Mouse (Mus musculus): ENCODE results near the gene Snap23.
"Not testable (repeated sequence)": the region's sequence is repeated elsewhere in the genome, so short reads cannot be mapped to it uniquely, and the experiment has no call there.

Snap23 gene

DNA sequence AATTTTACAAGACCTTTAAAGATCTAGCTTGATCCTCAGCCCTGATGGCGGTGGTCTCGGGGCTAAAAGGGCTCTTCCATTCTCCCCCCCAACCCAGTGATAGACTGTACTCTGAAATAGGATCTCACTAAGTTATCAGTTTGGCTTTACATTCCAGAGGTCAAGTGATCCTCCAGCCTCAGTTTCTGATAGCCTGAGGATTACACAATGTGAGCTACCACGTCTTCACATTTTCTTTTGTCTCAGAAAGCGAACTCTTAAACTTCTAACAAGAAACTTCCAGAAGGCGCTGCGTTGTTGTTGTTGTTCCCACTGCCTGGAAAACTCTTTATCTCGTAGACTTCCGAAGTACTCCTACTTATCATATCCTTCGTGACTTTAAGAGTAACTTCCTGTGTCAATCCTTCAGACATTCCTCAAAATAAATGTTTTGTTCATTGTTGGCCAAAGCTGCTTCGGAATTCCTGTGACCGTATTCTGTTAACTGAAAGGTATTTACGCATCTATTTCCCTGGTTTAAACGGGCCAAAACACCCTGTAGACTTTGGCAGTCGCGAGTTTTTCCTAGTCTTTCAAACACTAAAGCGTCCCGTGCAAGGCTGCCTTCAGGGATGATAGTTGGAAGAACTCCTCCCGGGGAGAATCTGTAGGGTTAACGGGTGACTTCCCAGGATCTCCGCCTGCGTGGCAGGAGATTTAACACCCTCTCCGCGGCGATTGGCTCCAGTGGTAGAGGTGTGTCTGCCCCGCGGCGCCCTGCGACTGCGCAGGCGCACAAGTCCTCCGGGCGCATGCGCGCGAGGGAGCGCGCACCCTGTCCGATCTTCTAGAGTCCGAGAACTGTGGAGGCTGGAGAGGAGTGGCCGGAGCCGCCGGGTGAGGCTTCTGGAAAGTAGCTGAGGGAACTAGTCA is at the start of gene Snap23:
Snap23 (plus strand) TSS at position 786 of the 912 bp plus-strand sequence.
- peak; percentile 87 to 90 for DNase-seq

DNA sequence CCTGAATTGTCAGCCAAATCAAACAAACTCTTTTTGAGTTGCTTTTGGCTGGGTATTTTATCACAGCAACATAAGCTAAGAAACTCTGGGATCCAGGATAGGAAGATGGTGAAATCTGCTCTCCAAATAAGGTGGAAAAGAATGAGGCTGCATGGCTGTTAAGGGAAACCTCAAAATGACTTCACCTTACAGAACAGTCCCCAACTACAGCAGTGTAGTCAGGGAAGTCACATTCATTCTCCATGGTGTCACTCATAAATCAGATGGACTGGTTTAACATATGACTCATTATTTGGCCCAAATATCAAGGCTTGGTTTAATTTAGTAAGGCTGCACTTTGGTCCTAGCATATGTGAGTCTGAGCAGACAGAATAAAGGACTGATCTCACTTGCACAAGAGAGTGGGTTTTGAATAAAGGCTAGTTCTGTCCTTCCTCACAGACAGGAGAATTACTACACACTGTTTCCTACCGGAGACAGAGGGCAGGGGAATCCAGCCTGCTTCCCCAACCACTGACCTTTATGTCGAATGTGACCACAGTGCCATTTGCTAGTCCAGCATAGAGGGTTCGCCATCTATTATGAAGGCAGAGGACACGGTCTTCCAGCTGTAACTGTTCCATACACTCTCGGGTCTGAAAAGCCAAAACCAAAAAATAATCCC is 48.8 kb upstream of the Snap23 start:
- DNase-seq: no peak

DNA sequence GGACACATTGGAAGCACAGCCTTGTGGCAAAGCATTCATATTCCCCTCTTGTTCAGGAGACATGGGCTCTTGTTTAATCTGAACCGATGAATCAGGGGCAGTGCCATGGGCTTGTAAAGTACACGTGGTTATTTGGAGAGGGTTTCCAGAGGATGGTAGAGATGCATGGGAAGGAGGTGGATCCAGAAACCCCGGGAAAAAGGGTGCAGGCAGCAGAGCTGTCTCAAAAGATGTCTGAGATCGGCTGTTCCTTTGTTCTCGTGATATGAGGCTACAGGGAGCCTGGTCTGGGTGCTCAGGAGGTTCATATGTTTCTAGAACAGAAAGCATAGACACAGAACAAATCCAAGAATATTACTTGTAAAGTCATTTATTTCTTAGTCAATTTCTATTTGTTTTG is 40.7 kb upstream of the Snap23 start:
- no peak for DNase-seq

DNA sequence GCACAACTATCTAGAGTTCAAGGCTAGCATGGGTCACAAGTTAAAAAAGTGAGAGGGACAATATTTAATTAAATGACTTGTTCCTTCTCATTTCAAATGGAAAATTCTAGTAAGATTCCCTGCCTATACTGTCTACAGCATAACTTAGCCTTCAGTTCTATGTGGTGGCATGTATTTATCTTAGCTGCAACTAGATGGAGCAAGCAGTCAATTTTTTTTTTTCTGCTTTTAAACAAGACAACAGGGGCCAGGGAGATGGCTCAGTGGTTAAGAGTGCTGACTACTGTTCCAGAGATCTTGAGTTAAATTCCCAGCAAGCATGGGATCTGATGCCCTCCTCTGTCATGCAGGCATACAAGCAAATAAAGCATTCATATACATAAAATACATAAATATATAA is 37.9 kb upstream of the Snap23 start:
- DNase-seq: no peak

DNA sequence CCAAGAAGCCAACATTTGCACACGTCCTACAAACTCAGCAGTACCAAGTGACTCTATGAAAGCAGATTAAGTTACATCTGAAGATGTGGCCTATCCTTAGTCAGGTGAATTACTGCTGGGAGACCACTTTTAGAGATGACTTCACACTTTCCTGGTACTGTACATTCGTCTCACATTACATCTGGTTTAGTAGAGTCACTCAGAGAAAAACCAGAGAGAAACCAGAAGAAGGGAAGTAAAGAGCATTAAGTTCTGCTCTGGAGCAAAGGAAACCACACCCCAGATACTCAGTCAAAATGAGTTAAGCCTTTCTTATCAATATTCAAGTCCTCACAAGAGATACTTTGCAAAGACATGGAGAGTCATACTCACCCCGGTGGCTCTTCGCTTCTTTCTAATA is 36.2 kb upstream of the Snap23 start:
- DNase-seq: no peak

DNA sequence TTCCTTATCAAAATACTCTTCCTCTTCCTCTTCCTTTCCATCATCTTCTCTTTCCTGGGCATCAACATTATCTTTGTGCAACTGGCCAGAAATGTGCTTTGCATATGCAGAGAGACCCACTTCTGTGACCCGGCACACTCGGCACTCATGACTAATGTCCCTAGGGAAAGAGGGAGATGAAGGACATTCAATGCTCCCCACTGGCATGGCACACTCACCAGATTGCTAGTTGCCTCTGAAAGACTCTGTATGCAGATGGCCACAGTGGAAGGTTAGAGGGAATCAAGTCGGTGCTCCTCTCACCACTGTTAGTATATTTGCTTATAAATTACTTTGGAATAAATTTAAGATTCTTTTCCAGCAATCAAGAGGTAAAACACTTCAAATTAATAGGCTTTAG is 28.1 kb upstream of the Snap23 start:
- DNase-seq: peak; percentile 18 to 22

DNA sequence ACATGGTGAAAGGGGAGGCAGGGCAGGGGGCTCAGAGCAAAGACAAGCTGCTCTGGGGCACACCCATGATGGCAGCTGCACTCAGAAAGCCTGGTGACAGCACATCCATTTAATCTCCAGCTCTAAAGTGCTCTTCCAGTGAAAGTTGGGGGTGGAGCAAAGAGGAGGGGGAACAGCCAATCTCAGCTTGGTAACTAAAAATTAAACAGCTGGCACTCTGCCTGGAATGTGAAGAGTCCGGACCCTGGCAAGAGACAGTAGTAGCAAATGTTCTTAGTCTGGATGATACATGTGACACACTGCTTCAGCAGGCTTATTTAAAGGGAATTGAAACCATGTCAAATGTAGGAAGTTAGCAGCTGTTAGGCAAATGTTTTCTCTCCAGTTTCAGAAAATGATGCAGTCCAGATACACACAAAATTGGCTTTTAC is 27.7 kb upstream of the Snap23 start:
- peak; percentile 39 to 55 for DNase-seq

DNA sequence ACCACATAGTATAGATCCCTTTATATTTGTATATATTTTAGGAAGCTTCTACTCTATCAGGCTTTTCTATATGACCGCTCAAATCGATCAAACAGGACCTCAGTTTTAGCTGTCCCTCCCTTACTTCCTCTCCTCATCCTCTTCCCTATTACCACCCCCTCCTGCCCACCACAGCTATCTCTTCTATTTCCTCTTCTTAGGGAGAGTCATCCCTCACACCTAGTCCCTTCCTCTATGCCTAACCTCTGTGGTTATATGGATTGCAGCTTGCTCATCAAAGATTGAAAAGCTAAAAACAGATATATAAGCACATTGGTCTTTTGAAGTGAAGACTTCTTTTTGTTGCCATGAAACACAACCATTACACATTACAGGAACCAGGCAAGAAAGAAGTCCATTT is 22.7 kb upstream of the Snap23 start:
- DNase-seq: no peak

DNA sequence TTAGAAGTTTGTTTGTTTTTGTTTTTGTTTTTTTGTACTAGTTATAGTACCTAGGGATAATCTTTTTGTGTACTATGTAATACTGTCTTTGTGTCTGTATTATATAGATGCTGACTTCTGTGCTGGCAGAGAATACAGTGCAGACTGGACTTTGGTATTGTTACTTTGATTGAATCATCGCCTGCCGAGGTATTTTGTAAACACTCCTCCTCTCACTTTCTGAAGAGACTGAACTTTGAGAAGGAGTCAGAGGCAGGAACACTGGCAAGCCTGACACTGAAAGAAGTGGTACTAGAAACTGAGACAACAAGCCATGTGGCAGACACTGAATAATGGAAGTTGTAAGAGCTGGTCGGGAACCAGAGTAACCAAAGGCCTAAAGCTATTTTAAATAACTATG is 10.6 kb upstream of the Snap23 start:
- DNase-seq: no peak

DNA sequence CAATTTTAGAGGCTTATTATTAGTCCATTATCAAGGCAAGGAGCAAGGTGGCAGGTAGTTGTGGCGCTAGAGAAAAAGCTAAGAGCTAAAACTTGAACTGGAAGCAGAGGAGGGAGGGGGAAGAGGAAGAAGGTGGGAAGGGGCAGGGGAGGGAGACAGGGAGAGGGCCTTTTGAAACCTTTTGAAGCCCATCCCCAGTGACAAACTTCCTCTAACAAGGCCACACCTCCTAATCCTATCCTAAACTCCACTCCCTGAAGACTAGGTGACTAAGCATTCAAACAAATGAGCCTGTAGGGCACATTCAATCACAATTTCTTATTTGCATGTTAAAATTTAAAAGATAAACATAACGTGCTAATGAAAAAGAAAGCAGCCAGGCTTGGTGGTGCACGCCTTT is 8.7 kb upstream of the Snap23 start:
- no peak for DNase-seq

DNA sequence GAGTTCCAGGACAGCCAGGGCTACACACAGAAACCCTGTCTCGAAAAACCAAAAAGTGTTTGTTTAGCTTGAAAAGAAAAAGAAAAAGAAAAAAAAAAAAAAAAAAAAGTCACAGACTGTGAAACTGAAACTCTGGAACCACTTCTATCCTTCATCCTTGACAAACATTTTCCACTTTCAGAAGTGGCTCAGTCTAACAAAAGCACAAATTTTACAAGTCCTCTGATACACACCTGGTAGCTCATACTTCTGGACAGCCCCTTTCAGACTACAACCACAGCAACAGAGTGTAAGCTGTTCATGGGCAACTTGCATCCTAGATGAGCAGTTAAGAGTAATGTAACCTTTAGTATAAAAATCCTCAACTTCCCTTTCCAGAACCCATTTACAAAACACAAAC is 5.9 kb upstream of the Snap23 start:
- no peak for DNase-seq

DNA sequence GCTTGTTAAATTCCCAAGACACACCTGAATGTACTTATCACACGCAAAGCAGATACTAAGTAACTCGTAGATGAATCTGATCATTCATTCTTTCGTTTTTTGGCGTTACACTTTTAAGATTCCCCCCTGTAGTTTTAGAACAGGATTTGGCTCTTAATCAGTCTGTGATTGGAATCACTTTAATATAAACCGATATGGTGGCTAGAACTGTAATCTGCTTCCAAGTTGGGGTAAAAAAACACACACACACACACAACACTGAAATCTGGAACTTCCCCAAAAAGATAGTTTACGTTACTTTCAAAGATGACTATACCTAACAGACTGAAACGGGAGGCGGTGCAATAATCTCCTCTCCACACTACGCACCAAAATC is 4.6 kb upstream of the Snap23 start:
- DNase-seq: no peak

DNA sequence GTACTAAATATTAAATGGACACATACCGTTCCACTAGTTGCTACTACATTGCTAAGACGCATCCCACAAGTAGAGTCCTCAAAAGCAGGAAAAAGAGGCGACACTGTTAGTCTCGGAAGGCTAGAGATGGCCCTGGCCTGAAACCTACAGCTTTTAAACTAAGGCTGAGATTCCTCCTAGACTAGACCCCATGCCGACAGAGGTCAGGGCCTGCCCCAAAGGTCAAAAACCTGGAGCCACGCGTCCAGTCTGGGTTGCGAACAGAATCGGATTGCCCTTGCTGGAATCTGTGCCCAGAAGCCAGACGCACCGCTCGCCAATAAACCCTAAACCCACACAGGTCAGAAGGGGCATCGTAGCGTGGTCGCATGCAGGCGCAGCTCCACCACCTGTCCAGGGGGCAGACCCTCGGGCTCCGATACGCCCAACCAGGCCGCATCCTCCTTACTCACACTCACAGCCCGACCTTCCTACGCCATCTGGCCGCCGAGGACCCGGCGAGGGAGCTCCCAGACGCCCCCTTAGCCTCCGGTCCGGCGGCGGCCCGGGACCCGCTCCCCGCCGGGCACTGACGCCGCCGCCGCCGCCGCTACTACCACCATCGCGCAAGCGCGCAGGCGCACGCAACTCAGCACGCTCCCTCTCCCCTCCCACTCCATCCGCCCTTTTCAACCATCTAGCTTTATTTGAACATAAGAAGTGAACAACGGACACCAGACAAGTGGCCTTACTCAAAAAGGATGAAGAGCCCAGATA is 4.1 kb upstream of the Snap23 start, which contains the start of gene Zfp106:
Zfp106 (minus strand) TSS at position 609 of the 756 bp plus-strand sequence.
- peak; percentile 88 to 90 for DNase-seq

DNA sequence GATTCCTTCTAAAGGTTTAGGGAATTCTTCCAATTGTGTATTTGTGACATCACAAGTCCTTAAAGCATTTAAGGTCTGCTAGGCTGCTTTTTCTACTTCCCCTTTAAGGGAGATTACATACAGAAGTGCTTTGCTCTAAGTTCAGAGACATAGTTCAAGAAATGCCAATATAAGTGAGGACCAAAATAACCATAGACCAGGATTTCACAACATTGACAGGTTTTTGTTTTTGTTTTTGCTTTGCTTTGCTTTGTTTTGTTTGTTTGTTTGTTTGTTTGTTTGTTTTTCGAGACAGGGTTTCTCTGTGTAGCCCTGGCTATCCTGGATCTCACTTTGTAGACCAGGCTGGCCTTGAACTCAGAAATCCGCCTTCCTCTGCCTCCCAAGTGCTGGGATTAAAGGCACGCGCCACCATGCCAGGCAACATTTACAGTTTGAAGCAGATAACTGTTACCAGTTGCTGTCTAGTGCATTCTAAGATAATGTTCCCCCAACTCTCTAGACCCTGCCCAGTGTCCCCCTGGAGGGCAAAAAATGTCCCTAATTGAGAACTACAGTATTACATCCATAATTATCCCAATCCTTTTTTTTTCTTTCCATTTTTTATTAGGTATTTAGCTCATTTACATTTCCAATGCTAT is 2.8 kb upstream of the Snap23 start:
- not testable (repeated sequence) for DNase-seq

DNA sequence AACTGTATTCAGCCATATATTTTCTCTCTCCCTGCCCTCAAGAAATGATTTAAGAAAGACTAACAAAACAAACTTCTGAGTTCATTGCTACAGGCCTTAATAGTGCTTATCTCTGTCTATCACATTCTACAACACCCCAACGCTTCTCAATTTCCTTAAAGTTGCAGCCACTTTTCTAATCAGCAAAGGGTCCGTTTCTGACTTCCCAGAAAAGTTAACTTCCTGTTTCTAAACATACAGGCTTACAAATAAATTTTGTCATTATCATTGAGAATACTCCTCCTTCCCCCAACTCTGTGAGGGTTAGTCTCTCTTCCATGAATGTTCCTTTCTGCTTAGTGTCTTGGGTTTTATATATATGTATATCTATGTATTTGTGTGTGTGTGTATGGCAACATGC is 2.1 kb upstream of the Snap23 start:
- no peak for DNase-seq

DNA sequence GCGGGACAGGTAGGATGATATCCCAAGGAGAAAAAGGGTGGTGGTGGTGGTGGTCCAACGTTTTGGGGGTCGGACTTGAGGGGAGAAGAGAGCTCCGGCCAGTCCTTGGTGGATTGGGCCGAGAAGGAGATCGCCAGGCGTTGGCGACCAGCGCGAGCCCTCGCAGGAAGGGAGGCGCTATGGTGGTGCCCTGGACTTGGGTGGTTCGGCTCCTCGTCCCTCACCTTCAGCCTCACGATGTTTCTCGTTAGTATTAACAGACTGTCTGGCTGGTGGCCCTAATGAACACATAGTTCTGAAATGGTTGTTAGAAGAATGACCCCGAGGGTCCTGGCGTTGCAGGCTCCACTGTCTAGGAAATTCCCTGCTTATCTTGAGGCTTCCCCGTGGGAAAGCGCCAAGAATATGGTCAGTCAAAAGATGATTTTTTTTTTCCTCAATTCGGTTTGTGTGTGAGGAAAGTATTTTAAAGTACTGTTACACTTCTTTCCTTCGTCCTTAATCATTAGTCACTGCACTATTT is 388 bp downstream of the Snap23 start:
- no peak for DNase-seq

DNA sequence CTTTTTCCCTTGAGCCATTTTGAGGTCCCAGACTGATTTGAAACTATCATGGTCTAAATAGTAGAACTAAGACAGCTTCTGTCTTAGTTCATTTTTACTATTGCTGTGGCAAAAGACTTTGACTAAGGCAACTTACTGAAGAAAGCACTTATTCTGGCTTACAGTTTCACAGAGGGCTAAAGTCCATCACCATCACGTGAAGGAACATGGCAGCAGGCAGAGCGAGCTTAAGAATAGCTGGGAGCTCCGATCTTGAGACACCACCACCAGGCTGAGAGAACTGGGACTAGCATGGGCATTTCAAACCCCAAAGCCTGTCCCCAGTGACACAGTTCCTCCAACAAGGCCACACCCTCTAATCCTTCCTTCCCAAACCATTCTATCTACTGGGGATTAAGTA is 3.6 kb downstream of the Snap23 start:
- DNase-seq: no peak

DNA sequence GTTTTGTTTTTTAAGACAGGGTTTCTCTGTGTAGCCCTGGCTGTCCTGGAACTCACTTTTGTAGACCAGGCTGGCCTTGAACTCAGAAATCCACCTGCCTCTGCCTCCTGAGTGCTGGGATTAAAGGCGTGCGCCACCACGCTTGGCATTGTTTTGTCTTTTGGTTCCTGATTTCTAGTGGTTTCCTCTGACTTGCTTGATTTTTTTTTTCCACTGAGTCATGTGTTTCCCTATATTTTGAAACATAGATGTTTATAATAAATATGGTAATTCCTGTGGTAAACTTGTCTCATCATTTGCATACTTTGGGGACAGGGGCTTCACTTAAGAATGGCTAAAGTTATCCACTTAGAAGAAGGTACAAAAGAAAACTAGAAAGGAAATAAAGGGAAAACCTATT is 4.7 kb downstream of the Snap23 start:
- not testable (repeated sequence) for DNase-seq

DNA sequence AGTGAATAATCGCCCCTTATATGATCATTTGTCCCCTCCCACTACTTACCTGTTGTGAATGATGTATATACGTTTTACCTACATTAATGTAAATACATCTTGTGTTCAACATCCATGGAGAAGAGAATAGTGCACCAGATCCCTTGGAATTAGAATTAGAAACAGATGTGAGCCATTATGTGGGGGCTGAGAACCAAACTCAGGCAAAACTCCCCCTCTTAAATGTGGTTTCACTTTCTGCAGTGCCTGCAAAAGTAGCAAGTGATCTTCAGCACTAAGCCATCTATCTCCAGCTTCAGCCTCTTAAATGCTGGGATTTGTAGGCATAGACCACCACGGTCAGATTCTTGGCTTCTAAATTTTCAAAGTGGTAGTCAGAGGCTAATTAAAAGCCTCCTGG is 7.7 kb downstream of the Snap23 start:
- no peak for DNase-seq

DNA sequence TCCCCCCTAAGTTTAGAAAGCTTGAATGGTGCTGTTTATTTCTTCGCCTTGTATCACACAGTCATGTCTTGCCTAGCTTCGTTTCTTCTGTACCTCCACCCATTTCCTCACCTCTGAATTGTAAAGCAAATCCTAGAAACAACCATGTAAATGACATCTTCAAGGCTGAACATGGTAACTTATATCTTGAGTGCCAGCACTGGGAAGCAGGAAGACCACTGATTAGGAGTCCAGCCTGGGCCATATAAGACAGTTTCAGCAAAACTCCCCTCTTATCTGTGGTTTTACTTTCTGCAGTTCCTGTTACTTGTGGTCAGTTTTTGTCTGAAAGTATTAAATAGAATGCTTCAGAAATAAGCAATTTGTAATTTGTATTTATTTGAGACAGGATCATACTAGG is 8.5 kb downstream of the Snap23 start:
- DNase-seq: no peak

DNA sequence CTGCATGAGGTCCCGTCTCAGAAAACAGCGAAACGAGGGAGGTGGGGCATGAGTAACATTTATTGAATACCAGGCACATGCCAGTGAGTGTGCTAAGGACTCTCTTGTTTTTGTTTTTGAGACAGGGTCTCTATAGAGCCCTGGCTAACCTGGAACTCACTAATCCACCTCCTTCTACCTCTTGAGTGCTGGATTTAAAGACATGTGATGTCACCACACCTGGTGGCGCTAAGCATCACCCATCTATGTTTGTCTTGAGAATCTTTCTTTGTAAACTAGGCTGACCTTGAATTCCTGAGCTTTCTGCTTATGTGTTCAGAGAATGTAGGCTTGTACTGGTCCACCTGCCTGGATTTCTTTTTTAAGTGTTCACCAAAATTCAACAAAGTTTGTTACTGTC is 10.3 kb downstream of the Snap23 start:
- DNase-seq: peak; percentile 29 to 30

DNA sequence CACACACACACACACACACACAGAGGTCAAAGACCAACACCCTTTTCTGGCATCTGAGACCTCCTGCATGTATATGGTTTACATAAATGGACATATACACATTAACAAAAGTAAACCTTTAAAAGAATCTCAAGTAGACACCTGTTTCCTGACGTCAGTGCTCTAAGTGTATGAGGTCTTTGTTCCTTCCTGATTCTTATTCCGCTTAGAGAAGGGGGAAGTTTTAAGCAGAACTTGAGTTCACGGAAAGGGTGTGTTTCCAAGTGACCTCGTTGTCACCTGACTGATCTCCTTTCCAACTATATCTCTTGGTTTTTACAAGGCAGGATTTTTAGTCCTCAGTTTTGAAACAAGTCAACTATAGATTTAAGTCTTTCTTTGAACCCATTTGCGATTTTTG is 10.8 kb downstream of the Snap23 start:
- peak; percentile 34 to 46 for DNase-seq

DNA sequence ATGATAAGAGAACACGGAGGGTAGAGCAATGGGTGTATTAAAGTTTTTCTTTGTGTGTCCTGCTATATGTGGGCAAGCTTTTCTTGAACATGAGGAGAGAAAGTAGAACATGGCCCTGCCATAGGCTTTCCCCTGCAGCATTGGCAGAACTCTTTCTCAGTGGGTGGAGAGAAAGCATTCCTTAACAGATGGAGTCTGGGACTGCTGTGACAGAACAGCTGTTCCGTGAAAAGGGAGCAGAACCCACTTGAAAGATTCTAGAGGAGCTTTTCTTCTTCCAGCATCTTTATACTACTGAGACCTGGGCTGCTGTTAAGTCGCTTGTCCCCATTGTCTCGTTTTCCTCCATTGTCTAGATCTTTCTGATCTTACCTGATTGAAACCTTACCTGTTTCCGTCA is 22.3 kb downstream of the Snap23 start:
- DNase-seq: no peak

All from B cell, adult 2 months (primary cell).